Mouse (Mus musculus): ENCODE data around the gene Neurl4. TPM values are rescaled to one million over a fixed set of nuclear protein-coding genes. Genes with fewer than 3 reads are reported as not detected.
"Not testable (repeated sequence)": the region's sequence is repeated elsewhere in the genome, so short reads cannot be mapped to it uniquely, and the experiment has no call there.

The Neurl4 gene
- total RNA-seq (2021) = 10 to 100 TPM; 42.6 to 47.1 TPM
- polyA plus RNA-seq (2012; rRNA removed) = 31.5 and 54.1 TPM in 2 replicates
- long read RNA-seq, partial matches to known transcripts = 6 of 25 reads
- long read RNA-seq, other reads (novel, unspliced or antisense) = 19 of 25 reads

DNA sequence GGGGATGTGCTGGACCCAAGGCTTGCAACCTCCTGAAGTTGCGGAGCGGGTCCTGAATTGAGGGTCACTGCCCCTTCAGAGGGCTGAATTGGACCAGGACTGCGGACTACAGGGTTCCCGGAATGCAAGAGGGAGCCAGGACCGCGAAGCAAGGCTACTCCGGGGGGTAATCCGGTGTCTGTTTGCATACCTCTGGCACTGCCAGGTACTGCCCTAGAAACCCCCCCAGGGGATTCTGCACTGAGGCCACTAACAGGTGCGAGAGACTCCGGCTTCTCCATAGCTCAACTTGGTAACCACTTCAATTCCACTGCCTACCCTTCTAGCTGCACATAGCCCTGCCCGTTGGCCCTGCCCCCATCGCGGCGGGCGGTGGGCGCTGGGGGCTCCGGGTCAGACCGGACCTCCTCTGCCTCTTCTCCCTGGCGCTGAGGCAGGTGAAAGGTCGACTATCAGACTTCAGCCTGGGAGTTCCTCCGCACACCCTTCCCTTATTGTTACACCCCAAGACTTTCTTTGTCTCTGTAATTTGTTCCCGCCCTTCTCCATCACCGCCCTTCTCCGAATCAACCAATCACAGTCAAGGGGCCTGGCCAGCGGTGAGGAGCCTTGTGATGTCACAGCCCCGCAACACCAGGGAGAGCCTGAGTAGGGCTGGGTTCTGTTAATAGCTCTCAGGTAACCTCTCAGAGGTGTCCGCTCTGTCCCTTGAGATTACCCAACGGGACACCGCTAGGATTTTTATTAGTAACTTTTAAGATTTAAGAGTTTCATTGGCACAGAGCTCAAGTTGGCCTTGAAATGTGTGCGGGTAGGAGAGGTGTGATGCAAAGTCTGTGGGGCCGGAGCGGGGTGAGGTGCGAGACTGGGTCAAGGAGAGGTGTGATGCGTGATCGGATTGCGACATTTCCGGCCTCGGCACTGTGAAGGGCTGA is at the start of gene Neurl4, which contains the start of gene 2810408A11Rik:
Neurl4 (plus strand) TSS at position 602 of the 935 bp plus-strand sequence.
2810408A11Rik (minus strand) TSS at position 517 of the 935 bp plus-strand sequence.
- intact Hi-C loops (cut with DNase I) = no loop called here
- Histone ChIP-seq H3K4me3 (peak within 1 kb of the TSS; percentile 83), H3K79me2 (replicated peaks; ENCODE audit: control insufficient read depth, insufficient read depth, low read length) (no peaks in the 10 kb centered on the region), H3K4me1 (ENCODE audit: control insufficient read depth, insufficient read depth, low read length) (peaks cover 3% of the 10 kb centered on the region; the same call in 1 of the 2 replicates), H3K36me3 (ENCODE audit: control insufficient read depth, insufficient read depth, low read length) (no peaks in the 10 kb centered on the region), H3K9ac (ENCODE audit: low read depth, low read length) (peak within 1 kb of the TSS; percentile 82), H3K27me3 (ENCODE audit: control insufficient read depth, insufficient read depth, low read length) (no peaks in the 10 kb centered on the region), H3K27ac (peak within 1 kb of the TSS; percentile 98)
- no peak for TF ChIP-seq CTCF (IDR thresholded peaks at IDR 0.05)
- TF ChIP-seq POLR2A (IDR thresholded peaks at IDR 0.05; ENCODE audit: insufficient read depth, low read depth, low read length) = peak; percentile 91
- 0 out of 2 replicates have a peak, but pooled peaks have one; percentile 22 for TF ChIP-seq EP300 (IDR thresholded peaks at IDR 0.05; ENCODE audit: insufficient read depth, low read depth, low read length)
- 1% methylated on average over 38 of the region's 38 CpGs for WGBS
- peak; percentile 86 to 93 for DNase-seq

DNA sequence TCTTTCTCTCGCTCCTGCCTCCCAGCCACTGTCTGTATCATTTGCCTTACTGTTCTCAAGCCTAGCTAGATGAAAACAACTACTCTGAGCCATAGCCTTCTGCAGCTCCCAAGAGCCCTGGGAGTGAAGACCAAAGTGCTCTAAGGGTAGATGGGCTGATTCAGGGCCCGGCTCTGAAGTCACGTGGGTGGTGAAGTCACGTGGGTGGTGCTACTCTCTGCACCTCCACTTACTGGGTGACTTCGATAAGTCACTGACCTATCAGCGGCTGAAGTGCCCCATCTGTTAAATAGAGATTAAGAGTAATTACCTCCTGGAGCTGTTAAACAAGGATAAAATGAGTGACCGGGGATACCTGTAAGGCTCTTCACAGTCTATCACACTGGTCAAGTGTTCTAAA is 46.9 kb upstream of the Neurl4 start:
- H3K27ac ChIP-seq = peak overlapping the region; percentile 61
- no peaks in the 10 kb centered on the region for H3K79me2 ChIP-seq (replicated peaks; ENCODE audit: control insufficient read depth, insufficient read depth, low read length)
- intact Hi-C loops (cut with DNase I) = no loop called here
- no peak overlapping the region for H3K9ac ChIP-seq (ENCODE audit: low read depth, low read length)
- DNase-seq = no peak
- WGBS = 30% methylated on average over 7 of the region's 7 CpGs
- no peak overlapping the region for H3K4me3 ChIP-seq
- H3K27me3 ChIP-seq (ENCODE audit: control insufficient read depth, insufficient read depth, low read length) = no peaks in the 10 kb centered on the region
- H3K36me3 ChIP-seq (ENCODE audit: control insufficient read depth, insufficient read depth, low read length) = no peaks in the 10 kb centered on the region; the same call in 1 of the 2 replicates
- H3K4me1 ChIP-seq (ENCODE audit: control insufficient read depth, insufficient read depth, low read length) = peaks cover 5% of the 10 kb centered on the region
- TF ChIP-seq EP300 (IDR thresholded peaks at IDR 0.05; ENCODE audit: insufficient read depth, low read depth, low read length) = no peak
- no peak for TF ChIP-seq POLR2A (IDR thresholded peaks at IDR 0.05; ENCODE audit: insufficient read depth, low read depth, low read length)
- no peak for TF ChIP-seq CTCF (IDR thresholded peaks at IDR 0.05)

DNA sequence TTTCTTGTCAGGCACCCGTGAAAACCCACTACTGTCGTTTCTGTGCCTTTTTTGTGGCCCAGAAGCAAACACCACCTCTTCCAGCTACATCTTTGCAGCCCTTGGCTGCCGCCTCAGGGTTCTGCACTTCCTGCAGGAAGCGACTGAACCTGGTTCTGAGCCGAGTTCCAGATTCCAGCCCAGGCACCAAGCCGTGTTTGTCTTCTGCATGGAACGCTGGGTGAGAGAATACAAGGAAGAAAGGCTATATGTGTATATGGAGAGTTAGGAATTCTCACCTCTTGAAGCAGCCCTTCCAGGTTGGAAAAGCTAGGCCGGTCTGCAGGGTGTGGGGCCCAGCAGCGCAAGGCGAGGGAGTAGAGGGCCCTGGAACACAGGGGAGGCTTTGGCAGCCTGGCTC is 46.2 kb upstream of the Neurl4 start:
- Histone ChIP-seq H3K4me1 (ENCODE audit: control insufficient read depth, insufficient read depth, low read length) (no peaks in the 10 kb centered on the region), H3K79me2 (replicated peaks; ENCODE audit: control insufficient read depth, insufficient read depth, low read length) (no peaks in the 10 kb centered on the region), H3K27ac (peak overlapping the region; percentile 61), H3K4me3 (no peak overlapping the region), H3K9ac (ENCODE audit: low read depth, low read length) (no peak overlapping the region), H3K36me3 (ENCODE audit: control insufficient read depth, insufficient read depth, low read length) (no peaks in the 10 kb centered on the region), H3K27me3 (ENCODE audit: control insufficient read depth, insufficient read depth, low read length) (no peaks in the 10 kb centered on the region)
- no peak for DNase-seq
- WGBS = 51% methylated on average over 10 of the region's 10 CpGs
- no peak for TF ChIP-seq EP300 (IDR thresholded peaks at IDR 0.05; ENCODE audit: insufficient read depth, low read depth, low read length)
- TF ChIP-seq POLR2A (IDR thresholded peaks at IDR 0.05; ENCODE audit: insufficient read depth, low read depth, low read length) = no peak
- intact Hi-C loops (cut with DNase I) = no loop called here

DNA sequence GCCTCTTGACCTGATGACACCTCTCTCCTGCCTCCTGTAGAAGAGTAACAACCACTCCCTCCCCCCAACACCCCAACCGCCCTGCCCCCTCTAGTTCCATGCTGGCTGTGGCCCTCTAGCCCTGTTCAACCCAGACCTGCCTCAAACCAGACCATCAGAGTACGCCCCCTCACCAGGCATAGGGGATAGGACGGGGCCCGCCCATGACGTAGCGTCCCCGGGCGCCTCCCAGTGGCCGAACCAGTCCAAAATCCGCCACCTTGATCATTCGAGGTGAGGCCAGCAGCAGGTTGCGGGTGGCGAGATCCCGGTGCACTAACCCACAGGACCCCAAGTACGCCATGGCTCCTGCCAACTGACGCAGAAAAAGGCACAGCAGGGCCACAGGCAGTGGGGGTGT is 45.5 kb upstream of the Neurl4 start:
- Histone ChIP-seq H3K27me3 (ENCODE audit: control insufficient read depth, insufficient read depth, low read length) (no peaks in the 10 kb centered on the region), H3K9ac (ENCODE audit: low read depth, low read length) (no peak overlapping the region), H3K4me1 (ENCODE audit: control insufficient read depth, insufficient read depth, low read length) (no peaks in the 10 kb centered on the region), H3K4me3 (no peak overlapping the region), H3K27ac (no peak overlapping the region; the same call in 1 of the 2 replicates), H3K36me3 (ENCODE audit: control insufficient read depth, insufficient read depth, low read length) (no peaks in the 10 kb centered on the region), H3K79me2 (replicated peaks; ENCODE audit: control insufficient read depth, insufficient read depth, low read length) (no peaks in the 10 kb centered on the region)
- TF ChIP-seq POLR2A (IDR thresholded peaks at IDR 0.05; ENCODE audit: insufficient read depth, low read depth, low read length) = no peak
- TF ChIP-seq EP300 (IDR thresholded peaks at IDR 0.05; ENCODE audit: insufficient read depth, low read depth, low read length) = no peak
- TF ChIP-seq CTCF (IDR thresholded peaks at IDR 0.05) = peak; percentile 61
- peak; percentile 45 to 63 for DNase-seq
- WGBS = 28% methylated on average over 16 of the region's 16 CpGs
- intact Hi-C loops (cut with DNase I) = no loop called here

DNA sequence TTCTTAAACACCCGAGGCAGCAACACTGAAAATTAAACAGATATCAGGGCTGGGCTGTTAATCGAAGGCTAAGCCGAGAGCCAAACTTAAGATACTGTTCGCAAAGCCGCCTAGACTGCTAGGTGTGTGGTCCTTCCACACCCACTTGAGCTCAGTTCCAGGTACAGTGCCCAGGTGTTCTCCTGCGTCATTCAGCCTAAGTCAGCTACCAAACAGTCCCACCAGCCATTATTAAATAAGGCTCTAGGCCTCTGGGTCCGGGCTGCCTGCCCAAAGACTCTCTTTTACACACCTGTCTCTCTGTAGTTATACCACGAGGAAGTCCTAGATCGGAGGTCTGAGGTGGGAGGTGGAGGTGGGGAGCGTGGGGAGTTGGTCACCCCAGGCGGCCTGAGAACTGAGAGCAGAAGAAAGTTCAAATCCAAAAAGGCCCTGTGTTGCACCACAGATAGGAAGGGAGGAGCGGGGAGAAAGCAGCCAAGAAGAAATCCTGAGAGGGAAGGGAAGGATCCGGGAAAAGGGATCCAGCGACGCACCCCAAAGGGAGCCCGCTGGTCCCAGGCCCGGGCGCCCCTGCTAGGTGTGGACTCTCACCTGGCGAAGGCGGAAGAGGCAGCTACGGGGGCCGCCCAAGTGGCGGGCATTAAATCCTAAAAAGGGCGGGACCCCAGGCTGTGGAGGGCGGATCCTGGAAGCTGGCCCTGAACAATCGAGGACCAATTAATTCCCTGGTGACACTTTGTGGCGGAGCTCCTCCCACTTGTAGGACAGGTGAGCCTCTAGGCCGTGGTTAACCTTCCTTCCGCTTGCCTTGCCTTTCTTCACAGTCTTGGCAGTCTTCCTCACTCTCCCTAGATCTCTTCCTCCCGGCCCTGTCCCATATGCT is 42.5 kb upstream of the Neurl4 start, which contains the start of gene Tnk1:
Tnk1 (minus strand) TSS at position 618 of the 886 bp plus-strand sequence.
- Histone ChIP-seq H3K4me1 (ENCODE audit: control insufficient read depth, insufficient read depth, low read length) (no peaks in the 10 kb centered on the region), H3K27me3 (ENCODE audit: control insufficient read depth, insufficient read depth, low read length) (no peaks in the 10 kb centered on the region), H3K79me2 (replicated peaks; ENCODE audit: control insufficient read depth, insufficient read depth, low read length) (no peaks in the 10 kb centered on the region), H3K9ac (ENCODE audit: low read depth, low read length) (no peak within 1 kb of the TSS), H3K27ac (no peak within 1 kb of the TSS), H3K4me3 (no peak within 1 kb of the TSS), H3K36me3 (ENCODE audit: control insufficient read depth, insufficient read depth, low read length) (no peaks in the 10 kb centered on the region)
- intact Hi-C loops (cut with DNase I) = no loop called here
- no peak for DNase-seq
- no peak for TF ChIP-seq CTCF (IDR thresholded peaks at IDR 0.05)
- no peak for TF ChIP-seq EP300 (IDR thresholded peaks at IDR 0.05; ENCODE audit: insufficient read depth, low read depth, low read length)
- TF ChIP-seq POLR2A (IDR thresholded peaks at IDR 0.05; ENCODE audit: insufficient read depth, low read depth, low read length) = no peak
- 39% methylated on average over 30 of the region's 30 CpGs for WGBS

DNA sequence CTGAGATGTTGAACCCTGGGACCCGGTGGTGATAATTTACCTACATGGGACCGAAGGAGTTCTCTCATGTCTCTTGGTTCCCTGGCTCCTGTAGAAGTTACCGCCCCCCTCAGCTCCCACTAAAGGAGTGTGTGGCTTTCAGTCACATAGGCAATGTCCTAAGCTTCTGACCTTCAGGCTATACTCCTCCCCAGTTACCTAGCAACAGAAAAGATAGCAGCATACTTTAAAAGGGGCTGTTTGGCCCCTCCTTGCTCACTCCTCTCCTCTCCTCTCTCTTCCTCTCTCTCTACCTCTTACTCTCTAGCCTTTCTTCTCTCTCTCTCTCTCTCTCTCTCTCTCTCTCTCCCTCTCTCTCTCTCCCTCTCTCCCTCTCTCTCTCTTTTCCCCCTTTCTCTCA is 37.1 kb upstream of the Neurl4 start:
- H3K79me2 ChIP-seq (replicated peaks; ENCODE audit: control insufficient read depth, insufficient read depth, low read length); H3K27me3 ChIP-seq (ENCODE audit: control insufficient read depth, insufficient read depth, low read length); H3K4me3 ChIP-seq; H3K36me3 ChIP-seq (ENCODE audit: control insufficient read depth, insufficient read depth, low read length); H3K27ac ChIP-seq; intact Hi-C loops (cut with DNase I); DNase-seq; H3K4me1 ChIP-seq (ENCODE audit: control insufficient read depth, insufficient read depth, low read length); H3K9ac ChIP-seq (ENCODE audit: low read depth, low read length): not testable (repeated sequence)
- 63% methylated on average over 3 of the region's 3 CpGs for WGBS
